Mouse (Mus musculus) G1E-ER4 (cell line): ENCODE data around the gene 5730522E02Rik. TPM values are rescaled to one million over a fixed set of nuclear protein-coding genes. Genes with fewer than 3 reads are reported as not detected.

Experiments used
- GATA1 ChIP-seq: IDR thresholded peaks from one replicate; pipeline ENCODE4 v1.8.0; 2012; ENCODE audit warnings: low read length, inconsistent platforms
- polyA plus RNA-seq: library from polyadenylated mRNA; stranded (reverse); fragments of >175 nt; gene quantifications from 2 replicates; pipeline ENCODE4 v1.2.3, GENCODE M21; 2012

Gene 5730522E02Rik
- polyA plus RNA-seq, 1 experiment: not detected

DNA sequence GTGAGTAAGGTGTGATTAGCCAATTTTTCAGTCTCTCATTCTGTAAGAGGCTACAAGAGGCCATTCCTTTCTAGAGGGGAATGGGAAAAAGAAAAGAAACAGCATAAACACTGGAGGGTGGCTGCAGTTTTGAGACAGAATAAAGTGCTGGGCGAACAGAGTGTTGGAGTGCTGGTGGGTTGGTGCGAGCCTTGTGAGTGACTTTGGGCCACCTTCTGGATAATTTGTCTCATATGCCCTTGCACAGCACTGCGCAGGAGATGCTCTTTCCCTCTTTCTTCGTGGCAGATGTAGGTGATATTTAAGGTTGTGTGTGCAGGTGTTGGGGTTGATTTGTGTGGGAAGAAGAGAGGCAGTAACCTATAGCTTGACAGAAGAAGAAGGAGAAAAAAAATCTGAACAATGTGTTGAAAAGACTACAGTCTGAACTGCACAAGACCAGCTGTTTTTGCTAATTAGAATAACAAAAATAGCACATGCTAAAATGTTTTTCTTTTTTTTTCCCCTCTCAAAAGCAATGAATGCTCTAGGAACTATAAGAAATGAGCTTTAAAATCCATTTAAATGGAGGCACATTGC is 269.8 kb downstream of the 5730522E02Rik start:
- TF ChIP-seq GATA1: no peak

DNA sequence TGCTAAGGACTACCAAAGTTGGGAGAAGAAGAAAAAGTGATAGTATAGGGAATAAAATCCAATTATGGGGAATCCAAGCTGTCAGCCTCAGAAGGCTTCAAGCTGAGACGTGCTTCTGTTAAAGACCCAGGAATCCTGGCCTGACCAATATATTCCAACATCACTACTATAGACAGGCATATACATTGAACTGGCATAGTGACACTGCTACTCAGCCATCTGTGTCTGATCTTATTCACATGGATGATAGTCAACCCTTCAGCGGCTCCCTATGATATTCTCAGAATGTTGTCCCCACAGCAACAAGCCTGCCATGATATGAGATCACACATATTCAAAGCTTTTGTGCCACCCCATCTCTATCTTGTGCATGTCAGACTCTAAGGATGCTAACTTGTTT is 284.3 kb downstream of the 5730522E02Rik start:
- TF ChIP-seq GATA1: no peak

DNA sequence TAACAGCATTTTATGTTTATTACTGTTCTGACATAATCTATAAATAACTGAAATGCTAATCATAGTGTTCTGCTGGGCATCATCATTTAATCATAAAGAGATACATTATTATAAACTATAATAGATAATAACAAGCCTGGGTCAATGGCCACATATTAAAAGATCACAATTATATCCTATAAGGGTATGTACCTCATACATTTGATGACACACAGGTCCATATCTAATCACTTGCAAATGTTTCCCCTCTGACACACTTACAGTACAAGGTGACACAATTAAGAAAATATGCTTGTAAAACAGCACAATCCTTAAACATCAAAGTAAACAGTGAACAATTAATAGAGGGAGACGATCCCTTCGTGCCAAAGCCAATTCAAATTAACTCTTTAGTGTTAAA is 308.2 kb downstream of the 5730522E02Rik start:
- no peak for TF ChIP-seq GATA1

DNA sequence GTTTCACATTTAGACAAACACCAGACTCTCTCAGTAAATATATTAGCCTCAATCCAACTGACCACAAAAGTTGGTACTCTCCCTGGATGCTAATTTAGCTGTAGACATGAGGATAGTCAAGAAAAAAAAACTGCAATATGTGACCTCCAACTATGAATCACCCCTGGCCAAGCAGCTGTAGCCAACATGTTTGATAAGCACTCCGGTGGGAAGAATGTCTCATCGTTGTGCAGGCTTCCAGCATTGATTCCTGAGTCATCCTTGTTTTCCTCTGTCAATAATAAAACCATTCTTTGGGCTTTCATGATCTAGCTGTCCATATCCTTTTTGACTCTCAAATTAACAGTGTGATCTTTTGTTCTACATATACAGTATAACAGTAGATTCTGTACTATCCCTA is 308.9 kb downstream of the 5730522E02Rik start:
- TF ChIP-seq GATA1: no peak

DNA sequence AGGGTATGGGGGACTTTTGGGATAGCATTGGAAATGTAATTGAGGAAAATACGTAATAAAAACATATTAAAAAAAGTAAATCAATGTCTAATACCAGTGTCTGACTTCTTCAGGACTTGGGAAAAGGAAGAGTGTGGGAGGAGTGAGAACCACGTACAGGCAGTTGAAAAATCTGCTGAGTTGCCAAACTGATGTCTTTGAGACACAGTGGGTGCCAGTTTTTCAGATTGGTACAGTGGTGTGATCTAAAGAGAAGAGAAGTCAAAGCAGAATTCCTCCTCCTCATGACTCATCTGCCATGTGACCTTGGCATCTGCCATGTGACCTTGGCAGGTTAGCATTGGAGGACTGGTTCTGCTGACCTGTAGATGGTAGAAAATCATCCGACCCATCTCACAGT is 316.7 kb downstream of the 5730522E02Rik start:
- TF ChIP-seq GATA1: no peak

DNA sequence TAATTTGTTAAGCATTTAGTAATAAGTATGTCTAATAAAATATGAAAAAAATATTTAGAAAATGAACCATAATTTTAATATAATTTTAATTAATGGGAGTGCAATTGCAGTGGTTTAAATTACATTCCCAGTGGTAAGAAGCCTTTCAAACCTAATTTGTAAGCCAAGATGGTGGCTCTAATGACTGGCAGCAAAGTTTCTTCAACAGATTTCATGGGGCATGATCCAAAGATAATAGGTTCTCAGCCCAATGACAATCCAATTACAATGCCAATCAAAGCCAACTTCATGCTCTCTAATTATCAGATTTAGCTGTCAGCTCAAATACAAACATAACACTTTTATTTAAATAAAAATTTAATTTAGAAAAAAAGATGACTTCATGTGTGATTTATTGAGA is 337.6 kb downstream of the 5730522E02Rik start:
- TF ChIP-seq GATA1: no peak

DNA sequence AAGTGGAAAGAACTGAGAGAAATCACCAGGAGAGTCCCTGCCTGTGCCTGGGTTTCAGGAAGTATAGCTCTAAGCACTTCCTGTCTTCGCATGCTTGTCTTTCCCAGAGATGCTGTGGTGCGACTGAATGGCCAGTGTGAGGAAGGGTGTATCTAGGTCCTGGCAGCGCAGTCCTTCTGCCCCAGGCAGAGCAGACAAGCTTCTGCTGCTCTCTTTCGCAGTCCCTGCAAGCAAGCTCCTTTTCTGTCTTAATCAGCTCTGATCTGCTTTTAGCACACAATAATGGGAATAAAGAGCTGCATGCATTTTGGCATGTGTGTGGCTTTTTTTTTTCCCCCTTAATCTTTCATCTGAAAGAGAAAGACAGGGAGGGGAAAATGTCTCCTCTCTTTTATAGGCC is 338.2 kb downstream of the 5730522E02Rik start:
- TF ChIP-seq GATA1: no peak

DNA sequence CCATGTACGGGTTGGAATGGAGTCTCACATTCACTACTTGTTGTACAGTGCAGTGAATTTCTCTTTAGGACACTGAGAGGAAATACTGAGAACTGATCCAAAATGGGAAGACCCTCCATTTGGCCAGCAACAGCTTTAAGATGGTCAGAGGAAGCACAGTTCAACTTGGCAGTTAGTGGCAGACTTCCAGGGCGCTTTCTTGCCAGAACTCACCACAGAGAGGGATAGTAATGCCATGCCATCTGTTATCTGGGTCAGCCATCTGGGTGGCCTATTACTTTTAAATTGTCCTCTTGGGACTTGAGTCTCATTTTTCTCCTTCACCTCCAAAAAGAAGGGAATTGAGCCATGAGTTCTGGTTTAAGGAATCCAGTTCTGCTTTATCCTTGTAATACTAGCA is 344.3 kb downstream of the 5730522E02Rik start:
- no peak for TF ChIP-seq GATA1

DNA sequence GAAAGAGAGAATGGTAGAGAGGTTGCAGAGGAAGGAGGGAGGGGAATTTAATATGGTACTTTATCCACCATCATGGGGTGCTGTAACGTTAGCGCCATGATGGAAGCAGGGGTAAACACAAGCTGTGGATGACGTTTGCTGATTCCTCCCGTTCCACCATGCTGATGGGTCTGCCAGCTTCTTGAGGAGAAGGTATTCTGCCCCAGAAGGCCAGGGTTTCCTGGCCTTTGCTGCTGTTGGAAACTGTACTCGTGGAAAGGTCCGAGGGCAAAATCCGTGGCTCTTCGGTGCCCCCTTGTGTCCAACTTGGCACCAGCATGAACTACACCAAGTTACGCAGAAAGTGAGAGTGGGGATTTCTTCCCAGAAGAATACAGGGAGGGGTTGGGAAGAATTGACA is 347.9 kb downstream of the 5730522E02Rik start:
- no peak for TF ChIP-seq GATA1

DNA sequence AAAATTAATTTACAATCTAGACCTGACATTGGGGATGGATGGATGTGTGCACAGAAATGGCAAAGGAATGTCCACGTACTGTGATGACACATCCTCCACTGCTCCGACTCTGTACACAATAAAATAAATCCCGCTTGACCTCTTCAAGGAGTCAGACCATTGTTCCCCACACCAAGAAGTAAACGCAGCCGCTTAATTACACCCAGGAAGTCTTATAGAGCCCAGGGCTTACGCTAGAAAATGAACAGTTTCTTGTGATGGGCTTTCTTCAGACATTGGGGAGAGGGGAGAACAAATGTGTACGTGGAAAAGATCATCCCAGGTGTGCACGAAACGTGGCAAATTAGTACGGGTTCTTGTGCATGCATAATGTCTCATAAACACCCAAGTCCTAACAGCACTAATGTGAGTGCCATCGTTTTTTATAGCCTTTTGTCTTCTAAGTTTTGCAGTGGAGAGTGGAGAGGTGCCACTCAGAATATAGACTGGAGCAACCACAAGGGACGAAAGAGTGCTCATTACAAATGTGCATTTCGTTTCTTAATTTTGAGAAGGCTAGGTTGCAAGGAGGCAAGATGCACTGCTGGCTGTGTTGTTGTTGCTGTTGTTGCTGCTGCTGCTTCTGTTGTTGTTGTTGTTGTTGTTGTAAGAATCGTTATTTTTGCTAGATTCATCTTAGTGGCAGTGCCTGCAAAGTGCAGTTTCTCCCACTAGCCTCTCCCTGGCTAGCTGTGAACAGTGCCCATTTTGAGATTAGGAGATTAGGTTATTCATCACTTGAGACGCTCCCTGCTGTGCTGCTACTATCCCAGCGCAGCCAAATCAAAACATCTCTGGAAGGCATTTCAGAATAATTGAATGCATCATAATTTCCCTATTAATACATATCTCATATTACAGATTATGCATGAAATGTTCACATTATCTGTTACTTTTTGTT is 353.7 kb downstream of the 5730522E02Rik start:
- no peak for TF ChIP-seq GATA1

DNA sequence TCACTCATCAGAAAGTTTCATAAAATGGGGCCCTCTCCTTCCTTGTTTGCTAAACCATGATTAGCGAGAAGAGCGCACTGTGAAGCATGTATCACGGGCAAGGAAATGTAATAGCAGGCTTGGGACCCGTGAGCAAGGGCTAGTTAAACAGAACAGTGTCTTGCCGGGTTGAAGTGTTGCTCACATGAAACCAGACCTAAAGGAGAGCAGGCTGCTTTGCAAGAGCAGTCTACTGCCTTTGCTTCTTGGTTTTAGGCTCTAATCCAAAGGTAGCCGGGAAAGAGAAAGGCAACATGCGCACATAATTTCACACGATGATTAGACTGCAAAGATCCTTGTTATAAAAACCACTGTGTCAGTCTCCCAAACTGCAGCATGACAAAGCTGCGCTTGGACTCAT is 354.8 kb downstream of the 5730522E02Rik start:
- no peak for TF ChIP-seq GATA1

DNA sequence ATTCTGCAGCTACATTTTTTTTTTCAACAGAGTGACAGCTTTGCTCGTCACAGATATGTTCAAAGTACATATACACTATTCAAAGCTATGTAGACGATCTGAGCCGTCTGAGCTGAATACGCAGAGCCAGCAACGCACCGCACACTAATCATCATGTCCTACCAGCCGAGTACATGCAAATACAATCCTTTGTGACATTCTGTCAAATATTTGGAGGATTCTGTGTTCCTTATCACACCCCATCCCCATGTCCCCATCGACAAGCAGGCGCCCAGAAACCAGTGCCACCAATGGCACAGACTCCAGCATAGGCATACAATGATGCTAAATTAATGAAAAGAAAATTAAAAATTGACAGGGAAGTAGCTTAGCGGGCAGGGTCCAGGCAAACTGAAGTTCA is 356.3 kb downstream of the 5730522E02Rik start:
- no peak for TF ChIP-seq GATA1

DNA sequence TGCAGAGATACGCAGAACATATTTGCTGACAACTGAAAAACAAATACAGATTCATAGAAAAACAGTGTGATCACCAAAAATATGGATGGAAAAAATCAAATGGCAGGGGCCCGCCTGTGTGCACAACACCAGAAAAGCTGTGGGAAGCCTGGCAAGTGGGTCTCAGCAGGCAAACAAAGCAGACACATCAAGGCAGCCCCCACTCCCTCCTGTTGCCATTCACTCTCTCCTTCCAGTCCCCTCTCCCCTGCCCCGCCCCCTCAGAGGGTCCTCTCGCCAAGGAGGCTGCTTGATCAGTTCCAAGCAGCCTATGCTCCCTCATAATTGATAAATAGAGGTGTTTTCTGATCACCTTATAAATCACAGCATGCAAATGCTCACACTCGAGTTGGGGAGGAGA is 357.5 kb downstream of the 5730522E02Rik start:
- TF ChIP-seq GATA1: no peak

DNA sequence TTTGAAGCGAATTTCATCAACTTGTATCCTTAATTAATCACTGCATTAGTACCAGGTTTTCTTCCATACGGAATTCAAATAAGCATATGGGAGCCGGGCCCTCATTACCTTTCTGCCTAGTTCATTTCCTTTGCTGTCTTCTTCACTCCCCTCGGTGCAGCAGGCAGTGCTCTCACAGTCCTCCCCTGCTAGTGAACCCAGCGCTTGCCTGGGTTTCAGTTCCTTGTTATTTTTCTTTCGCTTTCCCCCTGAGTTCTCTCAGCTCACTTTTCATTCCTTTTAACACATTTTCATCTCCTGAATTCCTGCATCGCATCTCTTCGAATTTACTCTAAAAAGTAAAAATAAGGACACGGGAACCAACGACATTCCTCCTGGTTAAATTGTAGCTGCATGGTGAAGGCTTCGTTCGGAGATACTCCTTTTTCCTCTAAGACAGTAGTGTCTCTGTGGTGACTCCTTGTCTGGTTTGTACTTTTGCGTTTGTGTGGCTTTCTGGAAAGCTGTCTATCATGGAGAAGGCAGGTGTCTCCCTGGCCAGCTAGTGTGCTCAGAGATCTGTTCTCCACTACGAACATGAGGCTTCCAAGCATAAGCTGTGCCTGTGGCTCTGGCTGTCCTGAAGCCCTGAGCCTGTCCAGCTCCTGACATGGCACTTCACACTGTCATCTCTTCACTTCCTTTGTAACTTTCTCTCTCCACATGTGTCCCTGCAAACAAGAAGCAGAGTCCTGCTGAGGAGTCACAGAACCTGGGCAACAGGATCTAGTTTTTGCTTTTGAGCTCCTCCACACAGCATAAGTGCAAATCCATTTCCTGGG is 361.5 kb downstream of the 5730522E02Rik start:
- no peak for TF ChIP-seq GATA1

DNA sequence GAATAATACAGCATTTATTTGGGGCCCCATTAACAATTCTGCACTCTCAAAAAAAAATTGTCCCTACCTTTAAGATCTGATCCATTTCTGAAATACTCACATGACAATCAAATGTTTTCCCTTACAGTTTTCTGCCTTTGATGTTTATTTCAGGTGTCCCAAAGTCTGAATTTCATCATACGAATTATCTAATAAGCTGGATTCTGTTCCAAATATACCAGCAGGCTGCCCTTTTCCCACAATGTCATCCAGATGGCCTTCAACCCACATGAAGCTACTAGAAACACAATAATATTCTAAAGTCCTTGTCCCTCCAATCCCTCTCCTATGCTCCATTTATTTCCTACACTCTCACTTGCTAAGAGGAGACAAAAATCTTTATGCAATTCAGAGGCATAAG is 372.1 kb downstream of the 5730522E02Rik start:
- no peak for TF ChIP-seq GATA1

DNA sequence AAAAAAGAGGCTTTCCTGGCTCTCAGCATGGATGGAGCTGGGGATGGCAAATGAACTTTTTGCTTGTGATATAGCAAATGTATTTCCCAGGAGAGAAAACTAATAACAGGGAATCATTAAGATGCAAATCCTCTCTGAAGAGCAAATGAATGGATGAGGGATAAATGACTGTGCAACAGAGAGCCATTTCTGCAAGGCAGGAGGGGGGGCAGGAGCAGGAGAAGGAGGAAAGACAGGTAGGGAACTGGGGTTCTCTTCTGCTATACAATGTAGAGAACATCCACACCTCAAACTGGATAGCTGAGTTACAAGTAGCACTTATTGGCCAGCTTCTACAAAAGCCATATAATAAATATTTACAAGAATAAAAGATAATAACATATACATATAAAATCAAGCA is 390.8 kb downstream of the 5730522E02Rik start:
- no peak for TF ChIP-seq GATA1

DNA sequence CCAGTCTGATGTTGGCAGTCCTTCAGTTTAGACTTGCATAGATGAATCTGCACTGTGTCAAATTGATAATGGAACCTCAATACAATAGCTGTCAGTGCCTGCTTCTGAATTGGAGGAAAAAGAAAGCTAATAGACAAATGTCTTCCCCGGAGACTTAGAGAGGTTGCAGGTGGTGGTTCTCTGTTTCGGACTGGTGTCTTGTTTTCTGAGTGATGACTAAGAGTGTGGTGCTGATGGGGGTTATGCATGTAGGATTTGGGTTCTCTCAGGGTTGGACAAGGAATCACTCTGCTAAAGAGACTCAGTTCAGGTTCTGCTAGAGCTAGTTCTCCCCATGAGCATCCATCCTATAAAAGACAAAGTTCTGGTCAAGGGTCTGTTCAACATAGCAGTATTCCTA is 397.1 kb downstream of the 5730522E02Rik start:
- no peak for TF ChIP-seq GATA1
